Mouse (Mus musculus): ENCODE measurements around the gene Nyap2.
A peak's percentile ranks its signal among the peaks of the same experiment; 100 is the strongest.
"Not testable (repeated sequence)": the region's sequence is repeated elsewhere in the genome, so short reads cannot be mapped to it uniquely, and the experiment has no call there.

The Nyap2 gene

GRCm38 (mm10) chr1:81209536-81209935 is 132.8 kb downstream of the Nyap2 start:
- no peak for DNase-seq

DNA sequence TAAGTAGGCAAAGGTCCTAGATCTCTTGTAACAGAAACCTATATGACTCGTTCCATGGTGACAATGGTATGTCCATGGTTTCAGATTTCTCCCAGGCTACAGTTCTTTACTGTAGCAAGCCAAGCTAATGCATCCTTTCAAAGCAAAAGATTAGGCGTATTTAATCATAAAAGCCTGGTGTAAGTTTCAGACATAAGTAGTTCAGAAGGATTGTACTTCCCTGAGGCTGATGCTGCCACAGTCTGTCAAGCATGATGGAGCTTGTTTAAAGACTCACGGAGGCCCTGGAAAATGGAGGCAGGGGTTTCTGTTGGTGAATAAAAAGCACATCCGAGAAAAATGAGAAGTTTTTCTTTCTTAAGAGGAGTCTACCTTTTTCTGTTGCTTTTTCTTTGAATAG is 134.7 kb downstream of the Nyap2 start:
- no peak for DNase-seq

GRCm38 (mm10) chr1:81219790-81220189 is 143.0 kb downstream of the Nyap2 start:
- no peak for DNase-seq

DNA sequence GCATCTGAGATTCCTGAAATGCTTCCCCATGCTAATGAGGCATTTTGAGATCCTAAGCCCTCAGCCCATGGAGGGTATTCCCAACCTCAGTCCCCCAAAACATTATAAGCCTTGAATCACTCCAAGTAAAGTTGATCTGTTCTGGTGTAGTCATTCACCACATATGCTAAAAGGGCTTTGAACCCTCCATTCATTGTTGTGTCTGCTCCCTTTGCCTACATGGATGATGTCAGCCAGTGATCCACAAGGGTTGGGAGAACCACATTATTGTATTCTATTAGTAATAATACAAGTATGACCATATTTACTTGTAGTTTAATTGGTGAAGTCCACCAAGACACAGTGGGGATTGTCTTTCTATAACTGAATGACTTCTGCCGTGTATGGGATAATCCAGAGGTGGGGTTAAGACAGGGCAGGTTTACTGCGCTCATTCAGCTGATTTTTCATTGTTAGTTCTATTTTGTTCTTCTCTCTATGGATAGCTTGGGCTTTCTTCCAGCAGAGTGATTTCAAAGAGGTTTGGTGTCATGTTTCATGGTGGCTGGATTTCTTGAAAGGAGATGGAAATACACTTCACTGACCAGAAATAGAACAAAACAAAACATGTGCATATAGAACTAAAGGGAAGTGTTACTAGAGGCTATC is 155.1 kb downstream of the Nyap2 start:
- DNase-seq = no peak

DNA sequence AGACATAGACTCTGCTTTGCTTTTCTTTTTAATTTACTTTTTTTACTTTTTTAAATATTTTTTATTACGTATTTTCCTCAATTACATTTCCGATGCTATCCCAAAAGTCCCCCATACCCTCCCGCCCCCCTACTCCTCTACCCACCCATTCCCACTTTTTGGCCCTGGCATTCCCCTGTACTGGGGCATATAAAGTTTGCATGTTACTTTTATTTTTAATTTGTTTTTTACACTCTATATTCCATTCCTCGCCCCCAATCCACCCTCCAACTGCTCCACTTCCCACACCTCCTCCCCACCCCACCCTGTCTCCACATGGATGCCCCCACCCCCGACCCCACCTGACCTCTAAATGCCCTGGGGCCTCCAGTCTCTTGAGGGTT is 155.6 kb downstream of the Nyap2 start:
- DNase-seq = not testable (repeated sequence)

DNA sequence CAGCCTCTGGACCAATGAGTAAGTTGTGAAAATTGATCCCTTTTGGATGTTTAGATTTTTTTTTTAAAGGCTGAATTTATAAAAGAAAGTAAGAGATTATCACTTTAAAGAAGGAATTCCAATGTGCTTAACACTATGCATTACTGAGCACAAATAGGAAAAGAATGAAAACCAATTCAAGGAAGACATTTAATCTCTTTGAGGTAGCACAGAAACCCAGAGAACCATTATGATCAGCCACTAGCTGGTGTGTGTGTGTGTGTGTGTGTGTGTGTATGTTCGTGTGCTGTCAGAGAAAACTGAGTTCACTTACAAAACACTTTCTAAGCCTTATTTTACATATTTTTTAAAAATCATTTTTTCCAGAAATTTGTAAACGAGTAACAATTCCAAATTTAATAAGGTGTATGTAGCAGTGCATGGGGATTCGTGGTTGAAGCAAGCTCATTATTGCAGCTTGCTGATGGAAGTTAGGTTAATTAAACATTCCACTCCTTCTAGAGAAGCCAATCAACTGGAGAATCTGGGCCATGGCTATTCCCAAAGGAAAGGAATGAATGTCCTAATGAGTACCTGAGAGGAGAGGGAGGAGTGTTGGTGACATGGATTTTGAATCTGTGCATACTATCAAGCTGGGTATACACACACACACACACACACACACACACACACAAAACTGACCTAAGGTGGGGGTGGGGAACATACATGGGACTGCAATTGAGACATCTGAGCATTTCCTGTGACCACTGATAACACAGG is 171.9 kb downstream of the Nyap2 start:
- DNase-seq = no peak

DNA sequence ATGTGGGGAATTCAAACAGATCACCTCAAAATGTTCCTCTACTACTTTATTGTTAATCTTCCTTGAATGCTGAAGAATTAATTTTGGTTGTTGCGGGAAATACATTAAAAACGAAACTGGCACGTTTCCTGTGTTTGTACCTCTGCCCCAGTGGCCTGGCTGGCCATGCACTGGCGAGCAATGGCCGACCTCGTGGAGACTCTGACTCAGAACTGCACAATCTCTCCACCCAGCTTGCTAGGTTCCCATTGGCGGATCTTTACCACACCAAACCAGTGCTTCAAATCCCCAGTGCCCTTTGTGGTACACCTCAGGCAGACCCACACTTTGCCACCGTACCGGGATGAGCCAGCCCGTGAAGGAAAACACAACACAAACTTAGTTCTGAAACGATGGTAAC is 173.3 kb downstream of the Nyap2 start:
- DNase-seq = no peak

GRCm38 (mm10) chr1:81266441-81266840 is 189.7 kb downstream of the Nyap2 start:
- no peak for DNase-seq

- peak; percentile 35 for DNase-seq
These were observed 204.2 kb downstream of the Nyap2 start for GRCm38 (mm10) chr1:81280978-81281377.

DNA sequence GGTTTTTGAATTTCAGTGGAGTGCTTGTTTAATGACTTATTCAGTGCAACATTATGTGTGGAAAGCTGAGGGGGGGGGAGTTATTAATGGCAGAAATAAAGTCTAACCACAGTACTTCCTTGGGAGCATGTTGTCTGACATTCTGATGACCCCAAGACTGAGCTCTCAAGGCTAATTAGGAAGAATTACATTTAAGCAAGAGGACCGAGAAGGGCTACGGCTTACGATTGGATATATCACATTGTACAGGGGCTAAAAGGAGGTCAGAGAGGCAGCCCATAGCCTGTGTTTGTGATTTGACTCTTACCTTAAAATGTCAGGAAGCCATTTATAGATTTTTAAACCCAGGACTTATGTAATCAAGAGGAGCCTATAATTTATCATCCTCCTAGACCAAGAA is 208.9 kb downstream of the Nyap2 start:
- peak; percentile 36 for DNase-seq

DNA sequence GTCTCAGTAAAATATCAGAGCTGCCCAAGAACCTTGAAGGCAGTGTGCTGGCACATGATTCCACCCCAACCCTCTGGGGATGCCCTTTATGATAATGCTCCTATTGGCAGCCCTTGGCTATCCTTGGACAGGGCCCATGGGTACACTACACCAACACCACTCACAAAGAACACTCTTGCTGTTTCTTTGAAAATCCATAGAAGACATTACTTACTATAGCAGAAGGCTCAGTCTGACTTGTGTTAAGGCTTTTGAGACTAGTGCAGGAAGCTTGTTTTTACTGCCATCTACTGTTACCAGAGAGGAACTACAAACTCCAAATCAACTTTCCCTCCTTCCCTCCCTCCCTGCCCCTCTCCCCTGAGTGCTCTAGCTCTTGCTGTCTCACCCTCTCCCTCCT is 210.3 kb downstream of the Nyap2 start:
- DNase-seq = no peak

DNA sequence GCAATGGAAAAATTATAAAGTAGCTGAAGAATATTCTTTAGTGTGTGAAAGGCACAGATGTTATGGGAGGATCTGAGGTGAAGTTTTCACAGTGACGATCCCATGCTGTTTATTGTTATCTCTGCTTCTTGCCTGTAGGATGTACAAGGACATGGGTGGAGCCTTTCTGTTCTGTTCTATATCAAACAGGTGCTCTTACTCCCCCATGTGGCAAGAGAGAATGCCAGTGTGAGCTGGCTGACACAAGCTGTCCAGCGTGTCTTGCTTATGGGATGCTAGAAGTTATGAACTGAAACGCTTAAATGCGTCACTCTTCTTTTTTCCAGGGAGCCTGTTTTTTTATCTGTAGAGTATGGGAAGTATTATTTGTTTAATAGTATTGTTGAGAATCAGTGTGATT is 224.0 kb downstream of the Nyap2 start:
- DNase-seq = peak; percentile 34

DNA sequence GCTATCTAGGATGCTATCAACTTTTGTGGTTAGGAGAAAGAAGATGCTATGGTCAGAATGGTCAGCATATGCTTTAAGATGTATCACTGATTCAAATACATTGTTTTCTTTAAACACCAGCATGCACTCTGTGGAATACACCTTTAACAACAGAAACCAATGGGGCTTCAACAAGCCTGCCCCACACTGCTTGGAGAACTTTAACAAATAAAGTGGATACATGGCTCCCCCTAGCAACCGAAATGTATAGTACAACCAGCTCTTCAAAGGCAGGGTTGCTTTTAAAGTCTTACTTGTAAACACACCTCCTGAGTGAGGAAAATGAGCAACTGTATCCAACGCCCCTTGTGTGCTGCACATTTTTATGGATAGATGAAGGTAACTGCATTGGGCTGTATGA is 224.9 kb downstream of the Nyap2 start:
- DNase-seq = peak; percentile 34

- peak; percentile 50 for DNase-seq
These were observed 226.6 kb downstream of the Nyap2 start for GRCm38 (mm10) chr1:81303389-81303788.

GRCm38 (mm10) chr1:81307407-81307806 is 230.7 kb downstream of the Nyap2 start:
- DNase-seq = no peak

DNA sequence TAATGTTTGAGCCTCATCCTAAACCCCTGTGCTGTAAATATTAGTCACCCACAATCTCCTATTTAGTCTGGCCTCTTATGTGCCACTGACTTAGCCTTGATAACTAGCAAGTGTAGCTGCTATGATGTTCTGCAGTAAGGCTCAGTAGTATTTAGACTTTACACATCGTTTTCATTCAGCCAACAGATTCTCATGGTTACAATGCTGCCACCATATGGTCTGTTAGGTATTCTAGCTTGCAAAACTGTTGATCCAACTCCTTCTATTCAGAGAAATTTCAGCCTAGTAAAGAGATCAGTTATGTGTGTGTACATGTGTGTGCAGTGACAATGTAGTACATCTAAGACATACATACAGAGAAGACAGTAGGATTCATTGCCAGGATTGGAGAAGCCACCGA is 231.2 kb downstream of the Nyap2 start:
- peak; percentile 68 for DNase-seq

DNA sequence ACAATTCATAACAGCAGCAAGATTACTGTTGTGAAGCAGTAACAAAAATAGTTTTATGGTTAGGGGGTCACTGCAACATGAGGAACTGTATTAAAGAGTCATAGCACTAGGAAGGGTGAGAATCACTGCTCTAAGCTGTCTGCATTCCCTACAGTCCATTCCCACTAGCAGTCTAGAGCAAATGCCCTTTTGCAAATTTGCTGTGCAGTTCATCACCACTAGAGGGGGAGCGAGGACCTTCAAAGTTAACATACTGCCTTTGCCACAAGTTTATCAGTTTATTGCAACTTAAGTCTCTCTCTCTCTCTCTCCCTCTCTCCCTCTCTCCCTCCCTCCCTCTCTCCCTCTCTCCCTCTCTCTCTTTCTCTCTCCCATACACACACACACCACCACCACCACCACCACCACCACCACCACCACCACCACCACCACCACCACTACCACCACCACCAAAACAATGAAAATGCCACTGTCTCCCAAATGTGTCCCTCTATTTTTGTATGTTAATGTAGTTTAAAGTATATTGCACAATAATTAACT is 233.4 kb downstream of the Nyap2 start:
- peak; percentile 66 for DNase-seq

- no peak for DNase-seq
These were observed 239.7 kb downstream of the Nyap2 start for GRCm38 (mm10) chr1:81316403-81316994.

- no peak for DNase-seq
These were observed 240.3 kb downstream of the Nyap2 start for GRCm38 (mm10) chr1:81316995-81317413.

- DNase-seq = no peak
These were observed 311.0 kb downstream of the Nyap2 start for GRCm38 (mm10) chr1:81387722-81388121.

Measured in heart, adult 11 months (tissue).